Mouse (Mus musculus) c-Kit-negative CD71-positive TER-119-positive erythroid progenitor cells, embryonic 14.5 days (primary cell): ENCODE measurements around the gene Ifnlr1.
A peak's percentile ranks its signal among the peaks of the same experiment; 100 is the strongest.
"Not testable (repeated sequence)": the region's sequence is repeated elsewhere in the genome, so short reads cannot be mapped to it uniquely, and the experiment has no call there.

Source experiments
- DNase-seq: peaks from one replicate; pipeline ENCODE4 v3.0.0-alpha.2; 2013; ENCODE audit warnings: low read depth, low spot score

Ifnlr1 gene

DNA sequence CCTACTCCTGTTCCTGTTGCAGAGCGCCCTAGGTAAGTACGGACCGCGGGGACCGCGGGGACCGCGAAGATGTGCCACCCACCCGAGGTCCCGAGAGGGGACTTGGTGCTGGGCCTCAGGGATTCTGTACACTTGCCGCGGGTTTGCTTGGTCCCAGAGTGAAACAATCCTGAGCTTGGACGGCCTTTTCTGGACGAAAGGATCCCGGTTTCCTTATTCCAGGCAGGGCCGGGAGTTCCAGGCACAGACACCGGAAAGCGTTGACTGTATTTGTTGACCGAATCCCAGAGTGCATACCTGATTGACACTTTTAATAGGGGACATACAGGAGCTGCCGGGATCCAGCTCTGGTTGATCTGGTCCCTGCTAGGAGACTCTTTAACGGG, 474 bp downstream of the Ifnlr1 start:
- no peak for DNase-seq

DNA sequence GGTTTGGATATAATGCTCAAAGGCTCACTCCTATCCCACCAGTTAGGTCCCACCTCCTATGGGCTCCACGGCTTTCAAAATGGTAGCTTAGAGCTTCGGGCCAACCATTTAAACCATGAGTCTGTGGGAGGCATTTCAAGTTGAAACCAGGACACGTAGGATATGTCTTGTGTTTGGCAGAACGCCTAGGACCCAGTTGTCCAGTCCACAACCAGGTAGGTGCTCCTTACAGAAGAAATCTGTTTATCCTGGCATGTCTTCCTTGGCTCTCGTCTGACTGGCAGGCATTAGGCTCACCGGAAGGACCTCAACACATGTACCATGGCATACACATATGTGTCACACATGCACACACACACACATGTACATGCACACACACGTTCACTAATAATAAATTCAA, 3.7 kb downstream of the Ifnlr1 start:
- no peak for DNase-seq

DNA sequence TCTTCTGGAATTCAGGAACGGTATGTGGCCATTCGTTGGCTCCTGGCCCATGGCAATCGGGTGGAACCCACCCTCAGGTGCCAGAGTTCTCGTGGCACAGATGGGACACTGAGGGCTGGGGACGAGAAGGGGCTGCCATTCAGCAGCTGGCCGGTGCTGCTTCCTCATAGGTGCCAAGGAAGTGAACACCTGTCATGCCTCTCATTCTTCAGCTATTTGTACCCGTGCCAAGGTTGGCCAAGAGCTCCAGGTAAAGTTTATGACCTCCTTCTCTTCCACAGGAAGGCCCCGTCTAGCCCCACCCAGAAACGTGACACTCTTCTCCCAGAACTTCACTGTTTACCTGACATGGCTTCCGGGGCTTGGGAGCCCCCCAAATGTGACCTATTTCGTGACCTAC, 4.2 kb downstream of the Ifnlr1 start:
- DNase-seq: no peak

- DNase-seq: no peak
Measured at GRCm38 (mm10) chr4:135692916-135693315, 6.8 kb downstream of the Ifnlr1 start.

DNA sequence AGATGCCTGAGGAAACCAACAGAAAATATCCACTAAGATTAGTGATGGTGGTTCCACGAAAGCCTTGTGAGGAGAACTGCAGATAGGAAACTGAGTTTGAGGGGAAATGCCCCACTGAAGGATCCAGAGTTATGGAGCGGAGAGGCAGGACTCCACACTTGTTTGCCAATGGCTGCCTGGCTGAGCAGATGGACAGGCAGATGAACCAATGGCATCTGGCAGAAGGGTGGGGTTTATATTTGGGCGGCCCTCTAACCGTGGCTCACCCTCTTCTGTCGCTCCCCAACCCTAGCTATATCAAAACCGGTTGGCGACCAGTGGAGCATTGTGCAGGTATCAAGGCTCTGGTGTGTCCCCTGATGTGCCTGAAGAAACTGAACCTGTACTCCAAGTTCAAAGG, 12.4 kb downstream of the Ifnlr1 start:
- DNase-seq: no peak

- DNase-seq: no peak
Measured at GRCm38 (mm10) chr4:135703497-135703896, 17.4 kb downstream of the Ifnlr1 start.

- DNase-seq: no peak
Measured at GRCm38 (mm10) chr4:135704016-135704415, 17.9 kb downstream of the Ifnlr1 start.

DNA sequence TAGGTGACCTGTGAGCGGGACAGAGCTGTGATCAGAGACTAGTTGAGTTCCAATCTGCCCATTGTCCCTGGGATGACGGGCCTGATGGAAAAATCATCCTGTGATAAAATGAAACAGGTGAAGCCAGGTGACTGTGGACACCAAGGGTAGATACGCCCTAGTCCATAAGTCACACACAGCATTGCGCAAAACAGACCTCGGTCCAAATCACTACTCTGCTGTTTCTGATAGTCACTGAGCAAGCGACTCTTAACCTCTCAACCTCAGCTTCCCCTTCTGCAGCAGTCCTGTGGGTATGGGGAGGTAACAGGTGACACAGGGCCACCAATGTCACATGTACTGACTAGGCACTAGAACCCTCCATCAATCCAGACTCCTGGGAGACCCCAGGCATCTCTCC, 20.0 kb downstream of the Ifnlr1 start:
- no peak for DNase-seq

DNA sequence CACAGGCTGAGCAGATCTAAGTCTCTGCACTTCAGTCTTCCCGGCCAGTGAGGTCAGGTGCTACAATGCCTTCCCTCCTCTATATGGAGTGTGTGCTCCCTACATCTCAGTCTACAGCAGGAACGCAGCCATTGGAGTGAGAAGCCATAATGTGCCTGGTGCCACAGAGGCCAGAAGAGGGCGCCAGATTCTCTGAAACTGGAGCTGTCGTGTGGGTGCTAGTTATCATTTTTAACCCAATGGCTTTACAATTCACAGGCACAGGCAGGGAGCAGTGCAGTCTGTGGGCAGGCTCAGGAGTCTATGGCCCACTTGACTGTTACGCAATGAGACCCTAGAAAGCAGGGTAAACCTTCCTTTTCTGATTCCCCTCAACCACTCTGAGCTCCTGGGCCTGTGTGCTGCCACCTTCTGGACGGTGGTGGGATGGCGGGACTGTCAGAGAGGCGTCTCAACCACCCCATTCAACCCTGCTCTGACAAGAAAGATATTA, 23.0 kb downstream of the Ifnlr1 start:
- peak; percentile 68 for DNase-seq

DNA sequence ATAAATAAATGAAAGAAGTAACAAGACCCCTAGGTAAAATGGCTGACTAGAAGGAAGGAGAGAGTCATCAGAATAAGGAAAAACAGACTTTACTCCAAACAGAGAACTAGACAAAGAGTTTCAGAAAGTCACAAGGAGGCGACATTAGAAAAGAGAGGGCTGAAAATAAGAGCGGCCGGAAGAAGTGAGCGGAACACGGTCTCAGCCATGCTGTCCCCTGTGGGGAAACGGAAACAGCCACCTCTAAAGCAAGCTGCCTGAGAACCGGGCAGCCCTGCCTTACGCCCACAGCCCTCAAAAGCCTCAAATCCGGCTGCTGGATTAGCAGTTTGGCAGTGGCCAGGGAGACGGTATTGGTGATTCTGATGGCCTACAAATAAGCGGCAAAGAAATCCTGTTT, 23.5 kb downstream of the Ifnlr1 start:
- DNase-seq: no peak

GRCm38 (mm10) chr4:135710392-135710791, 24.3 kb downstream of the Ifnlr1 start:
- DNase-seq: no peak

DNA sequence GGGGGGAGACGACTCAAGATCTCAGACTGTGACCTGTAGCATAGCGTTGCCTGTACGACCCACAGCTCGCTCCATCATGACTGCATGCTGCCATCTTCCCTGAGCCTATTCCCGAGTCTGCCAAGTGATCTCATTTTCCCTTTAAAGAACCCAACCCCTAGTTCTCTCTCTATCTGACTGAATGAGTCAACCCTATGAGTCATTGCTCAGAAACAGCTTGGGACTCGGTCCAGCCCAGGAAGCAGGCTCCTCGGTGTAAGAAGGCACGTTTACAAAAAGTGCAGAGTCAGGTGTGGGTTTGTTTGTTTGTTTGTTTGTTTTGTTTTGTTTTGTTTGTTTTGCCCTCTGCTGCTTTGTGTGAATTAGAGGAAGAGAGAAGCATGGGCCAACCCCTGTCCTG, 28.7 kb downstream of the Ifnlr1 start:
- DNase-seq: no peak

- not testable (repeated sequence) for DNase-seq
Measured at GRCm38 (mm10) chr4:135716438-135716837, 30.4 kb downstream of the Ifnlr1 start.

DNA sequence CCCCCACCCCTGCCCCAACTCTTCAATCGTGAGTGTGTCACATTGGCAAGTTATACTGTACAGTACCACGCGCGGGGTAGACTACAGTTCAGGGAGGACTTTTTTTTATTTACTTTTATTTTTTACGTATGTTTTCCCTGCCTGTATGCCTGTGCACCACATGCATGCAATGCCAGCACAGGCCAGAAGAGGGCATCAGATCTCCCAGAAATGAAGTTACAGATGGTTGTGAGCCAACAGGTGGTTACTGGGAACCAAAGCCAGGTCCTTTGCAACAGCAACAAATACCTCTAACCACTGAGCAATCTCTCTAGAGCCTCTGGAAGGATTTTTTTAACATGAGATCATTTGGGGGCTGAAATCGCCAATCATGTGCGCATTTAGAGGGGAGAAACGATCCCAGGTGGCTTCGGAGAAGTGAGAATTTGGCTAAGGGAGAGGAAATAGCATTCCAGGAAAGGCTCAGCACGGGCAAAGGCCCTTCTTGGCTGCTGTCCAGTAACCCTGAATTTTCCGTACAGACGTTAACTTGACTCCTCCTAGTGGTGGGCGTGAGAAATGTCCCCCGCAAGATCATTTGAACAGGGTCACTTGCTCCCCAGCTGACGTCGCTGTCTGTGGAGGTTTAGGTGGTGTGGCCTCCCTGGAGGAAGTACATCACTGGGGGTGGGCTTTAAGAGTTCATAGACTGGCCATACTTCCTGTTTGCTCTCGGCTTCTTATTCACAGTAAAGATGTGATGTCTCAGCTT, 36.6 kb downstream of the Ifnlr1 start:
- DNase-seq: no peak

- DNase-seq: no peak
Measured at GRCm38 (mm10) chr4:135726416-135726815, 40.3 kb downstream of the Ifnlr1 start.

DNA sequence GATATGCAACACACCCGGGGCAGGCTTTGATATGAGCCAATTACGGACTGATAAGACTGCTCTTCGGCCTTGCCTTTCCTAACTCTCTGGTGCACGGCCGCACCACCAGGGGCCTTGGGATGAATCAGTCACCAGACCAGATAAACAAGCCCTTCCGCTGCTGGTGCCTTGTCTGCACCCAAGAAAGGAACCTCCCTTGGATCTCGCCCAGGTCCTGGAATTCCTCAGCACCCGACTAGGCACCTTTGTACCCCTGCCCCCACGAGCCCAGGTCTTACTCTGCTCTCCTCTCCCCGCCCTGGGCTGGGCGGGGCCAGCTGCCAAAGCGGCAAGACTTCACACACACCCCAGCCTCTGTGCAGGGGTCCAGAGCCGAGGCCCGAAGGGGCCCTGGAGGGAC, 41.7 kb downstream of the Ifnlr1 start, which contains the start of gene Il22ra1:
Gene Il22ra1, plus strand, starts transcription at position 356 of the 400 bp plus-strand sequence.
- DNase-seq: no peak

GRCm38 (mm10) chr4:135730204-135730603, 44.1 kb downstream of the Ifnlr1 start:
- DNase-seq: no peak

DNA sequence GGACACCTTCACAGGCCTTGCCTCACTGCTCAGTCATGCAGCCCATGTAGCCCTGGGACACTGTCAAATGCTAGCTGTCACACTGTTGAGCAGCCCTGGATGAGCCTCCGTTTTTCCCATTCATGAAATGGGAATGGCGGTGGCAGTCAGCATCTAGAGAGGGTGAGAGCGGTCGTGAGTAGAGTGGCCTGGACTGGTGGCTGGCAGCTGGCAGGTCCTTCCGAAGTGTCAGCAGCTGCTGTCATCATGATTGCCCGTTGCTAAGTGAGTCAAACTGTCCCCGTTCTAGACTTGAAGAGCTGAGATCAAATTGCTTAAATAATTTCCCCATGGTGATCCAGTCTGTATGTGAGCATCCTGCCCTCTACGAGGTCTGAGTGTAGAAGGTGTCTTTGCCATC, 44.9 kb downstream of the Ifnlr1 start:
- no peak for DNase-seq

DNA sequence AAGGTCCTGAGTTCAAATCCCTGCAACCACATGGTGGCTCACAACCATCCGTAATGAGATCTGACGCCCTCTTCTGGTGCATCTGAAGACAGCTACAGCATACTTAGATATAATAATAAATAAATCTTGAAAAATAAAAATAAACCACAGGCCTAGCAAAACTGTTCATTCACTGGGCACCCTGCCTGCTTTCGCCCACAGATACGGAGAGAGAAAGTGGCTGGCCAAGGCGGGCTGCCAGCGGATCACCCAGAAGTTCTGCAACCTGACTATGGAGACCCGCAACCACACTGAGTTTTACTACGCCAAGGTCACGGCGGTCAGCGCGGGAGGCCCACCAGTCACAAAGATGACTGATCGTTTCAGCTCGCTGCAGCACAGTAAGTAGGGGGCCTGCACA, 47.8 kb downstream of the Ifnlr1 start:
- no peak for DNase-seq

DNA sequence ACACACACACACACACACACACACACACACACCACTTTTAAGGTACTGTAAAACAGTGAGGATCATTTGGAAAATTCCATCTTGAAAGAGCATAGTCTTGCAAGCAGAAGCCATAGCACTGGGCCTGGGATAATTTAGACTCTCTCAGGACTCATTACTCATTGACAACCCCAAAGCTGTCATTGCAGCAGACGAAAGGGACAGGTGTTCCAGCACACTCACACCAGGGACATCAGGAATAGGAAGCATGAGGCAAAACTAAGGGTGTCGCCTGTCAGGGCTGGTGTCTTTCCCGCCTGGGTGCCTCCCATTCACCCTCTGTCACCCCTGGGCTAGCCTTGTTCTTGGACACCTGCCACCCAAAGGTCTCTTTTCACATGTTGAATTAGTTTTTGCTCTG, 50.8 kb downstream of the Ifnlr1 start:
- DNase-seq: no peak

GRCm38 (mm10) chr4:135738237-135738636, 52.1 kb downstream of the Ifnlr1 start:
- DNase-seq: no peak

DNA sequence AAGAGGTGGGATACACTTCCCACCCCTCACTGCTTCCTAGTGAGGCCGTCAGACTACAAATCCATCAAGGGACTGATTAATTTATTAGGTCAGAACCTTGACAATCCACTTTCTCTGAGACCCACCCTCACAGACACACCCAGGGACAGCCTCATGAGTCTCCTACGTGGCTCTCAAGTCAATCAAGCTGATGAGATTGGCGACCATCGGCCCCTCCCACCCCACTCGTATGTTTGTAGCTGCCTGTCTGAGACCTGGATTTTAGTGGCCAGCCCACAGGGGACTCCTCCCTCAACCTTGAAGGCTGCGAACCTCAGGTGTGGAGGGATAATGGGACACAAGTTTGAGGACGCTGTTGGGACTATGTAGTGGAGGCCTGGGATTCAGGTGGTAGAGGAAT, 53.1 kb downstream of the Ifnlr1 start:
- peak; percentile 21 for DNase-seq

GRCm38 (mm10) chr4:135739672-135740071, 53.6 kb downstream of the Ifnlr1 start:
- peak; percentile 44 for DNase-seq

DNA sequence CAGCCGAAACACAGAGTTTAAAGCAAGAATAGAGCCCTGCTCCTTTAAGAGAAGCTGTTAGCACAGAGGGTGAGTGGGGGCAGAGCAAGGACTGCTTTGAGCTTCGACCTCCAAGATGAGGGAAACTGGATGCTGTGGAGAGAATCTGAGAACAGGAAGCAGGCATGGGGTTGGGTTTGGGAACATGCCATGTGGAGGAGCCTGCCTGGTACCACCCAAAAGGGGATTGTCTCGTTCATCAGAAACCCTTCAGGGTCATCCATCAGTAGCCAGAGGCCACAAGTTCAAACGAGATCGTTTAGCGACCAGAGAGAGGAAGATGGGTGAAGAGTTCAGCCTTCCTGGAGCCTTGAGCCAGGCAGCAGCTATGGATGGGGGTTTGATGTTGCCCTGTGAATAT, 57.4 kb downstream of the Ifnlr1 start:
- no peak for DNase-seq
